Mouse (Mus musculus) hematopoietic stem cell, adult 5-6 weeks (primary cell): Measurements from ENCODE around the gene Dlst. TPM values are rescaled to one million over a fixed set of nuclear protein-coding genes. Genes with fewer than 3 reads are reported as not detected.

Source experiments
- ATAC-seq, 2 experiments: fragments of 125-278 bp in 1 of 2; replicated peaks in 1 of 2; 2 replicates each; pipeline ENCODE4 v1.8.0; 2016 to 2017; ENCODE audit warnings: inconsistent platforms in 2 of 2, mild to moderate bottlenecking in 2 of 2, moderate number of reproducible peaks in 2 of 2, low read depth in 1 of 2, moderate TSS enrichment in 1 of 2; ENCODE audit not compliant: low FRiP score in 2 of 2, poor library complexity in 2 of 2, severe bottlenecking in 2 of 2, insufficient read depth in 1 of 2, low TSS enrichment in 1 of 2
- total RNA-seq: library from RNA; stranded (forward); fragments of 172-1452, 232-1000 nt; gene quantifications from 2 replicates; pipeline ENCODE4 v1.2.3, GENCODE M21; 2017

The Dlst gene
- total RNA-seq, 1 experiment from 2014 or later: 161 TPM

DNA sequence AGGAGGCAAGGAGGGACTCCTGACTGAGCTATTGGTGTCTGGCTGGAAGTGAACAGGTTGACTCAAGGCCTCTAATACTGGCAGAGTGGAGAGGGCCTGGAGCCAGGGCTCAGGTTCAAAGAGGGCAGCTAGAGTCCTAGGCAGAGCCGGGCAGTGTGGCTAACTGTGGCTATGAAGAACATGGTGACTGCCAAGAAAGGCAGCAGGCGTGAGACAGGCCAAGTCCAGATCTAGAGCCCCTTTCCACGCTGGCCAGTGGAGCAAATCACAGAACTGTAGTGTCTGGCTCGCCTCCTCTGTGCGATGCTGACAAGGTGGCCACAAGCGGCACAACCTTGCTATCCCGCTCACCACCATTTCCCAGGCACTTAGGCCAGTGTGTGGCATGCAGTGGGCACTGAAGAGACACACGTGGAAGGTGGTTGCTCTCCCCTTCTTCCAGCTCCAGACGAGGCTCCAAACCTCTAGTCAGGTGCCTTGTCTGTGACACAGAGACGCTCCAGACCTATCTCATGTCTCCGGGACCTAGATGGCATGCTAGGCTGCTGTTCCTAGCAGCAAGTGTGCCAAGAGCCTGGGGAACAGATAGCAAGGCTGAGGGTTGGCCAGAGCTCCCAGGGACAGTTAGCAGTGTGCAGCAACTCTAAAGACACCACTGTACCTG lies 59.8 kb downstream of the Dlst start:
- ATAC-seq: no peak

DNA sequence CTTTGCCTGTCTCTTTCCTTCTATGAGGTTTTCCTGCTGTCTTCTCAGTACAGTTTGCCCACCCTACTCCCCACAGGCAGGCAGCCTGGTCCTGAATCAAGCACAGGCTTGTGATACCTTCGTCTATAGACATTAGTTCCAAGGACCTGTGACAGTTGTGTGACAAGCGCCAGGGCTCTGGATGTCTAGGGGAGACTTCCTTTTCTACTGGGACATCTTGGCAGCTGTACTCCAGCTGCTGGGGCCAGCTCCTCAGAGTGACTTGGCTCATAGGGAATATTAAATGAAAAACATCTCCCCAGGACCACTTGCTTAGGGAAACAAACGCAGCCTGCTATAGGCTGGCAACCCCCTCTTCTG lies 60.3 kb downstream of the Dlst start:
- no peak for ATAC-seq

DNA sequence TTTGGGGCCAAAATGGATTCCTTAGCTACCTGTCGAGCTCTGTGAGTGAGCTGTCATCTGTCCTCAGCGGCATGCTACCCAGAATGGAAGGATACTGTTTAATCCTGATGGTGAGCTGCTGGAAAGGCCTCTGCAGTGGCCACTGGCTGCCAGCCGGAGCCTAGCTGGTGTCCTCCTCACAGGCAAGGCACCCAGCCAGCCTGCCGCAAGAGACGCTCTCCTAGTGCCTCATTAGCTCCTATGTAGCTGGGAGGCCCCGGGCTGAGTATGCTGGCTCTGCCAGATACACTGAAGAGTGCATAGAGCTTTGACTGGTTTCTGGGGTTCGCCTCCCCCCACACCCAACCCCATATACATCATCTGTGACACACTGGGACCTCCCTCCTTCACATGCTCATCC lies 63.4 kb downstream of the Dlst start:
- no peak for ATAC-seq

DNA sequence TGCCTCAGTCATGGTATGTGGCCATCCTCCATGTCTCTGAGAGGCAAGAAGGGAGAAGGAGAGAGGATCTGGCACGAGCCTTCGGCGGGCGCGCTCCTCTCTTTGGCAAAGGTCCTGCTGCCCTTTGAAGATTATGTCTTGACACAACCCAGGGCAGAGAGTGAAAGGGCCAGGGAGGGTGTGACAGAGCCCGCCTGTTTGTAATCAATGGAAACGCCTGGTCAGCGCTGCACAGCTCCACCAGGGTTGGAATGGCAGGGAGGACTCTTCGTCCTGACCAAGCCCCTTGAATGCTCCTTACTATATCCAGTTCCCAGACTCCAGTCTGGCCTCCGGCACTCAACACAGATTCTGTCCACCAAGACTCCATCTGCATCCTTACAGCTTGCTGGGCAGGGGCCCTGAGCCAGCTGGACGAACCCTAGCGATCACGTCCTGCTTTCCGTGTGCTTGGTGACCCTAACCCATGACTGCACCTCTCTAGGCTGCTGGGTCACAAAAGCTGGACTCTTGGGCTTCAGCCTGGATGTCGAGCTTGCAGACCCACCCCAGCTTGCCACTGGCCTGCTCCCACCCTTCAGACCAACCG lies 64.5 kb downstream of the Dlst start:
- no peak for ATAC-seq

DNA sequence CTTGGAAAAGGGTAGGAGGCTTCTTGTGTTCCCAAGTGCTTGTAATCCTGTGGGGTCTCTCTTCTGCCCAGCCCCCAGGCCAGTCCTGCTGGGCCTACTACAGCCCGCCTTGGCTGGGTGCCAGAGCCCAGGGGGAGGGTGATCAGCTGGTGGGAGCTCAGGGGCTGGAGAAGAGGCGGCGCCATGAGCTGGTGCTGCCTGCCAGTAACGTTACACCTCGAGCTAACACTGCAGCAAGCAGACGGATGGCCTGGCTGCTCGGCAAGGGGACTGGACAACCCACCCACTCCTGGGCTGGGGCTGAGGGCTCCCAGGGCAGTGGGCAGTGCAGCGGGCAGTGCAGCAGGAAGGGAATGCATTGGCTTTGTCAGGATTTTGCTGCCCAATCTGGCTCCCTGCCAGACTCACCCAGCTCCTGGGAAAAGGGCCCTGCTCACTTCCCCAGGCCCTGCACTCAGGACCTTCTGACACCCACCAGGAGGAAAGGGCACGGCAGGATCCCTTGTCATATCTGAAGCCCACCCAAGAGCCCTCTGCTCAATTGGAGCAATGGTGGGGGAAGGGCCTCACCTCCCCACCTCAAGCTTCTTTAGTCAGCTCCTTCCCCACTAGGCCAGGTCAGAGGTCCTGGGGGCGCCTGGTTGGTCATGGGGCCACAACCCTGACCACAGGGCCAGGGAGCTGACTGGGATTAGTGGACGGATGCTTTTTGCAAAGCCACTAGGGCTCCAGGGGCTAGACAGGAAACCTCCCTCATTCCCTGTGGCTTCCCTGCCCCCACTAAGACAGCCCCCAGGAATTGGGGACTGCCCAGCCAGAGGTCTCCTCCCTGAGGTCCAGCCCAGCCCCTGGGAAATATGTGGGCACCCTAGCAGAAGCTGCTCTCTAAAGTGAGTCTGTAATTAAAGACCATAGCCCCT lies 65.6 kb downstream of the Dlst start:
- no peak for ATAC-seq

DNA sequence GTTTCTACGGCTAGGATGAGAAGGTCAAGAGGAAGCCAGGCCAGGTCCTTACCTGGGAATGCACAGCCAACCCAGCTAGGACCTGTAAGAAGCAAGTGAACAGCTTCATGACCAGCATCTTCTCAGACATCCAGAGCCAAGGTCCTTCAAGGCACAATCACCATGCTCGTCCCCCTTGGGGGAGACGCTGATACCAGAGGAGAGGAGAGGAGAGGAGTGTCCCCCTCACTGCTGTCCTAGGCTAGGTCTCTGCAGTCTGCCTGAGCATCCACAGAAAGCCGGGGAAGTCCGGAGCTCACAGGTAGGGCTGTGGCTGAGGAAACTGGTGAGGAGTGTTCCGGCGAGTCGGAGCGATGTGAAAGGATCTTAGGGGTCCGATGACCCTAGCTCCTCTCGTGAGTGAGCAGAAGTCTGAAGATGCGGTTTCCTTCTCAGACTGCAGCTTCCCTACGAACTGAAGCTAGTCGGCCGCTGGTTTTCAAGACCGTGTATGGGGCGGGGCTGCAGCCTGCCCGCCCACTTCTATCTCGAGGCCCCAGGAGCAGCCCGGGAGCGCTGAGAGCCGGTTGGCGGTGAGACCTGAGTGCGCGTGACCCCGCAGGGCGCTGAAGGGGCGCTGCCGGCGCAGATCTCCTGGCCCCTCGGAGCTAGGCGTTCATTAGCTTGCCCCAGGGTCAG lies 66.4 kb downstream of the Dlst start:
- peak; percentile 79 to 83 for ATAC-seq

DNA sequence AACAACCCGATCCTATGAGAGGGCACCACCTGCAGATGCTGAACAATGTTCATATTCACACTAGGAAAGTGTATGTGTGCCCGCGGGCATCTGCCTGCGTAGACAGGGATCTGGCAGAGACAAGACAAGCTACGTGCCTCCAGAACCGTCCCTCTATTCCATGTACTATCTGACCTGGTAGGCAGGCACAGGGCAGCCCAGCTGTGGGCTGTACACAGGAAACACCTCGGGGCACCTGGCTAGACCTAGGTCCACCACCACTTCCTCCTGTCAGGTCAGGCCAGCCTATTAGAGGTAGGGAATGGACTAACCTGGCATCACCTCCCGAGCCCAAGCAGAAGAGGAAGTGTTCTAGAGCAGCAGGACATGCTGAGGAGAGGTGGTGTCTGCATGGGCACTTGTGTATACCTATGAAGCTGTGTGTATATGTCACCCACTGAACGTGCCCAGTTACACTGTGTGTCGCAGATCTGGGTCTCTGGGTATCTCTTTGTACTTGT lies 67.2 kb downstream of the Dlst start, which contains the start of gene Pgf:
TSS of gene Pgf (minus strand) at position 51 of the 500 bp plus-strand sequence.
- peak; percentile 30 to 46; a peak in 3 of 4 replicates for ATAC-seq

DNA sequence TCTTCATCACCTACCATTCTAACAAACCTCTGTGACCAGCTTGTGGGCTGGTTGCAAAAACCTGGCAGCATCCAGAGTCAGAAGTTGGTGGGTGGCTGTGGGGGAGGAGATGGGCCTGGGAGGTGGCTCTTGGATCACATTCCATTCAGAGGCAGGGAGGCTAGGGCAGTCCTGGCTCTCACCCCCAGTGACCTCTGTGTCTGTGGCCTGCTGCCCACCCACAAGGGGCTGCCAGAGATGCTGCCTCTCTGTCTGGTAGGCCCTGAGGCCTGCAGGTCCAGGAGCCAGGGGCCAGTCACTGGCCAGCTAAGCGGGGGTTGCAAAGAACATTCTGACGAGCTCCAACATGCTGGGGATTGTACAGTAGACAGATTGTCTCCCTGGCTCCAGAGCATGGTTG lies 67.7 kb downstream of the Dlst start:
- no peak for ATAC-seq

DNA sequence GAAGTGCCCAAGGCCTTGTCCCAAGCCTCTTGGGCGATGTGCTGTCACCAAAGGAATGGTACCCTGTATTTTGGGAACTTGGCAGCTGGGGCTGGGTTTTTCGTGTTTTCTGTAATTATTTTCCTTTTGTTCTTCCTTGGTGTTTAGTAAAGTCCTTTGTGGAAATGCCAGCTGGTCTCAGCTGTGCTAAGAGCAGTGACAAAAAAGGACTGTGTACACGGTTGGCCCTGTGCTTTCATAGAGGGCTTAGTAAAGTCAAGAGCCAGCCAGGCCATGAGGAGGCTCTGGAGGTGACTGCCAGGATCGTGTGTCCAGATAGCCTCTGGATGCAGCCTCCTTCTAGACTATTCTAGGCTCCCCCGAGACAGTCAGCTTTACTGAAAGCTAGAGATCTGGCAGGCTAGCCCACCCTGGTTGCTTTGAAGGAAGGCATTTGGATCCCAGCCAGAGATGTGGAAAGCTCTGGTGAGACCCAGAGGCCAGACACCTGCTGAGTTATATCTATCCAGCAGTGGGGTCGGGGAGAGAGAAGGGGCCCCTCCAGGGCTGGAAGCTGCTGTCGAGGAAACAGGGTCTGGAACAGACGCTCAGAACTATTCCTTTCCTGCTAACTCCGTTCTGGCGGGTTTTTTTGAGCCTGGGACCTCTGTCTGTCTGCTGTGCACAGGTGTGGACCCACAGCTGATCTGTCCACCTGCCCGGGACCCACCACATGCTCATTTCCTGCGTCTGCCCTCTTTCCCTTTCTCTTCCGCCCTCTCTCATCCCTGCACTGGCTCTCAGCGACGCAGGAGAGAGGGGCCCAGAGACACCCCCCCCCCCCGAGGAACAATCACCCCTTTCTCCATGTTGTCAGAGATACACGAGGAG lies 71.1 kb downstream of the Dlst start:
- no peak for ATAC-seq

DNA sequence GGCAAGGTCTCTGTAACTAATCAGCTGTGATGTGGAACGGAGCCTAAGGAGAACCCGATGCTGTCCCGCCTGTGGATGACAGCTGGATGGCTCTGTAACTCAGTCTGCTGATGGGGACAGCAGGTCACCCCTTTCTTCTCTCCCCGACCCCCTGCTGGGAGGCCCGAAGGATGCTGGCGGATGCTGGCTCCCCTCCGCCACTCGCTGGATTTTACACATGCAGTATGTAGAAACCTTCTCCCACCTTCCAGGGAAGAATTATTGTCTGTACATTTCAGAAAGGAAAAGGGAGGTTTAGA lies 71.7 kb downstream of the Dlst start:
- ATAC-seq: no peak

DNA sequence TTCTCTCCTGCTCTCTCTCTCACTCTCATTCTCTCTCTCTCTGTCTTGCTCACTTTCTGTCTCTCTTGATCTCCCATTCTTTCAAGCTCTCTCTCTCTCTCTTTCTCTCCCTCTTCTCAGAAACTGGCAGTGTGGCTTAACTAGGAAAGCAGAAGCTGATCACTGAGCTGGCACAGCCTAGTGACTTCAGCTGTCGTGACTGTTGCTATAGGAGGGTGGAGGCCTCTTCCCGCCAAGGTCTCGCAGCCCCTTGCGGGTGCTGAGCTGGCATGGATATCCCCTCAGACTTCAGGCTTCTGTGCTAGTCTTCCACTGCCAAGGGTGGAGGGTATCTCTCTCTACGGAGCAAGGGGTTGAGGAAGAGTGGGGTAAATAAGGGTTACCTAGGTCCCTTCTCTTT lies 72.3 kb downstream of the Dlst start:
- peak in 1 of 2 experiments; percentile 54; a peak in 1 of 4 replicates for ATAC-seq

DNA sequence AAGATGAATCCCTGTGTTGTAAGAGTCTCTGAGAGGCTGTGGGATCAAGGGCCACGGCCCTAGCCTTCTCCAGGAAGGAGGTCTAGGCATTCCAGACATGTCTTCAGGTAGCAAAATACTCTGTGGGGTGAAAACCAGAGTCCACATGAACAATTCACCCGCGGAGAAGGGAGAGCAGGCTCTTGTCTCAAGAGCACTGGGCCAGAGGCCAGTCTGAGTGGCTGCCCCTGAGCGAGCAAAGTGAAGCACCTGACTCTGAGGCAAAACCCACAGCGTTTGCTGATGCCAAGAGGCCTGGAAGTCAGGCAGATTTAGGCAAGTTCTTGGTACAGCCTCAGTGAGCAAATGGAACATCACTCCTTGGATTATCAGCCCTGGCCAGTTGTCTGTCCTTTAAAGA lies 73.5 kb downstream of the Dlst start:
- no peak for ATAC-seq

Other genes with a start within 250 kb of the Dlst start
- 0.25 TPM in 1 of 2 replicates, not detected in the other for gene Ltbp2, start 234.3 kb upstream of the Dlst start, total RNA-seq
- 98.3 and 119 TPM in 2 replicates for gene Fcf1, start 139.9 kb upstream of the Dlst start, total RNA-seq
- gene Arel1, start 139.9 kb upstream of the Dlst start, total RNA-seq: 27.6 and 39.3 TPM in 2 replicates
- 63.3 and 91.8 TPM in 2 replicates for gene Ylpm1, start 114.5 kb upstream of the Dlst start, total RNA-seq
- gene Prox2, start 74 bp upstream of the Dlst start, total RNA-seq: 1.7 and 3.2 TPM in 2 replicates
- gene Rps6kl1, start 40.4 kb downstream of the Dlst start, total RNA-seq: not detected in 2 replicates
- 0.63 and 0.84 TPM in 2 replicates for gene Pgf, start 67.0 kb downstream of the Dlst start, total RNA-seq
- 79.2 and 94.9 TPM in 2 replicates for gene Eif2b2, start 108.6 kb downstream of the Dlst start, total RNA-seq
- gene Mlh3, start 159.8 kb downstream of the Dlst start, total RNA-seq: 9.4 and 11.9 TPM in 2 replicates
- 52.8 and 63.5 TPM in 2 replicates for gene Acyp1, start 177.6 kb downstream of the Dlst start, total RNA-seq
- 0.13 and 0.20 TPM in 2 replicates for gene Zc2hc1c, start 177.8 kb downstream of the Dlst start, total RNA-seq
- 31.6 and 40.9 TPM in 2 replicates for gene Nek9, start 228.5 kb downstream of the Dlst start, total RNA-seq